Mouse (Mus musculus): ENCODE results near the gene Cd80. TPM values are rescaled to one million over a fixed set of nuclear protein-coding genes. Genes with fewer than 3 reads are reported as not detected.
A peak's percentile ranks its signal among the peaks of the same experiment; 100 is the strongest.
"Not testable (repeated sequence)": the region's sequence is repeated elsewhere in the genome, so short reads cannot be mapped to it uniquely, and the experiment has no call there.

Gene Cd80
- total RNA-seq, 2 experiments from 2014 or later: 0.15 to 0.22 TPM

- DNase-seq; intact Hi-C loops (cut with DNase I): not testable (repeated sequence)
These were observed 9.2 kb upstream of the Cd80 start for GRCm38 (mm10) chr16:38446141-38446540.

- intact Hi-C loops (cut with DNase I): no loop called here
- DNase-seq: no peak
These were observed 8.0 kb upstream of the Cd80 start for GRCm38 (mm10) chr16:38447366-38447765.

- intact Hi-C loops (cut with DNase I): no loop called here
- no peak for DNase-seq
These were observed 6.9 kb upstream of the Cd80 start for GRCm38 (mm10) chr16:38448458-38448857.

GRCm38 (mm10) chr16:38450707-38451106, 4.7 kb upstream of the Cd80 start:
- DNase-seq: no peak
- intact Hi-C loops (cut with DNase I): no loop called here

GRCm38 (mm10) chr16:38451421-38452205, 3.7 kb upstream of the Cd80 start:
- intact Hi-C loops (cut with DNase I): no loop called here
- DNase-seq: no peak

- DNase-seq: peak; percentile 89 to 92
- intact Hi-C loops (cut with DNase I): no loop called here
These were observed 2.7 kb upstream of the Cd80 start, which contains the start of gene Adprh for GRCm38 (mm10) chr16:38452442-38453202. TSS of gene Adprh (minus strand) at chr16:38452703.

- DNase-seq: no peak
- intact Hi-C loops (cut with DNase I): no loop called here
These were observed 2.2 kb upstream of the Cd80 start for GRCm38 (mm10) chr16:38453203-38453553.

DNA sequence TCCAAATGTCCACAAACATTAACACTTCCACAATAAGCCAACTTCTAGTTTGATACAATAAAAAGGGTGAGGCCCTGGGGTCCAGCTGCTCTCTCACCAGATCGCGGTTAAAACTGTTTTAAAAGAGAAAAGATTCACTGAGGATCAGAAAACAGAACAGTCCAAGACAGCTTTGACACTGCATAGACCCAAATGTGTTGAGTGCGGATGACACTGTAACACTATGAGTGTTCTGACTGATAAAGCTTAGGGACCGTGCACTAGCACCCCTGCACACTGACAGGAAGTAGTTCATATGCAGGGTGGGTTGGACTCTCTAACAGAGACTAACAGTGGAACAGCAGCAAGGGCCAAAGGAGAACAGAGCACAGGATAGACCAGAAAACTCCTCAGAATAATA, 1.4 kb upstream of the Cd80 start:
- DNase-seq: no peak
- intact Hi-C loops (cut with DNase I): no loop called here

- intact Hi-C loops (cut with DNase I): no loop called here
- DNase-seq: no peak
These were observed 667 bp upstream of the Cd80 start for GRCm38 (mm10) chr16:38454533-38455254.

GRCm38 (mm10) chr16:38456812-38457567, 1.6 kb downstream of the Cd80 start:
- intact Hi-C loops (cut with DNase I): no loop called here
- DNase-seq: no peak

- DNase-seq: no peak
- intact Hi-C loops (cut with DNase I): no loop called here
These were observed 3.4 kb downstream of the Cd80 start for GRCm38 (mm10) chr16:38458600-38459280.

DNA sequence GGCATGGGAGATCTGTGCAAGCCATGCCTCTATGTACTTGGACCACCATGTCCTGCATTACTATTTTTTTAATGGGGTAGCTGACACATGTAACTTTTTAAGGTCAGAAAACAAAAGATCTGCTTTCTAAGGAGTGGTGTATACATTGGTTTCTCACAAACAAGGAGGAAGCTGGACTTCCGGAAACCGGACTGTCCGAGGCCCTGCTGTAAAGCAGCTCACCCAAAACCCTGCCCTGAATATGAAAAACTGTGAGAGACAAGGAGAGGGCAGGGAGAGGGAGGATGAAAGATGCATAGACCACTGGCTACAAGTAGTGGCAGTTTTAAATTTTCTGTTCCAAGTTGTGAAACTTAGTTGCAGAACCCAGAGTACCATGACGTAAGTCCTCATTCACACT, 4.6 kb downstream of the Cd80 start:
- intact Hi-C loops (cut with DNase I): no loop called here
- no peak for DNase-seq

DNA sequence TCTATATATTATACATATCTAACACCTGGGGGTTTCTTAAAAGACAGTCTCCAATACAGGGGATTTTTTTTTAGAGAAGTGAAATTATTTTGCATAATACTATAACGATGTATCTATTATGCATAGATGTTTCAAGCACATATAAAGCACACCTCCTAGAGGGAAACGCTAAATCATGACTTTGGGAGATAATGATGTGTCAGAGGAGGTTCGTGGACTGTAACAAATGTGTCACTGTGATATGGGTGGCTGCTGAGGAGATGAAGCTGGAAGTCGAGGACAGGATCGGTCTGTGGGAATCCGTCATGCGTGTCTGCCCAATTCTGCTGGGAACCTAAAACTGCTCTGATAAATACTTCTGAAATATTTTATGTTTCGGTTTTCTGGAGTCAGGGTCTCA, 6.4 kb downstream of the Cd80 start:
- intact Hi-C loops (cut with DNase I): no loop called here
- no peak for DNase-seq

DNA sequence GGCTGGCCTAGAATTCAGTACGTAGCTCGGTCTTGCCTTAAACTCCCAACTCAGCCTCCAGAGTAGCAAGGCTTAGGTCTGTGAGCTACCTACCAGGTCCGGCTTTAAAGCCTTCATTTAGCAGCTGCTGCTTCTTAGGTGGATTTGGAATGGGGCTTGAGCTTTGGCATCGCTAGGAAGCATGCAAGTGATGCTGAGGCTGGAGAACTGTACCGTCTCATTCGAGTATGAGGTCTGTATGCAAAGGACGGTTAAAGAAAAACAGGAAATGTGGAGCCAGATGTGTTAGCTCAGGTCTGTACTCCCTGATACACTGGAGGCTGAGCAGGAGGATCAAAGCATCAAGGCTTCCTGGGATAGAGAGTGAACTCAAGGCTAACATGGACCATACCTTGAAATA, 6.8 kb downstream of the Cd80 start:
- no peak for DNase-seq
- intact Hi-C loops (cut with DNase I): no loop called here

DNA sequence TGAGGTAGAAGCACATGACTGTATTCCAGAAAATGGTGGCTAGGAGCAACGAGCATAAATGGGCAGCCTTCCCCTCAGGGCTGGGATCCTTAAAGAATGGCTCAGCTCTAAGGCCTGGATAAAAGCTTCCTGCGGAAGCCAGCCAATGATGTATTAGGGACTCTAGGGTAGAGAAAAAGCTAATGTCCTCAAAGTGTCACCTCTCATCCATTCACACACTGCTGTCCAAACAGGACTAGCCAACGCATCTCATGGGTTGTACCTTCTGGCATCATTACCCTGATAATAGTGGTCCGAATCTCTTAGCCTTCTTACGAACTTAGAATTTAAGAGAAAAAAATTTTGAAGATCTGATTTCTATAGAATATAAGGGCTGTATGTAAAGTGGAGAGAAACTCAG, 7.9 kb downstream of the Cd80 start:
- DNase-seq: no peak
- intact Hi-C loops (cut with DNase I): no loop called here

DNA sequence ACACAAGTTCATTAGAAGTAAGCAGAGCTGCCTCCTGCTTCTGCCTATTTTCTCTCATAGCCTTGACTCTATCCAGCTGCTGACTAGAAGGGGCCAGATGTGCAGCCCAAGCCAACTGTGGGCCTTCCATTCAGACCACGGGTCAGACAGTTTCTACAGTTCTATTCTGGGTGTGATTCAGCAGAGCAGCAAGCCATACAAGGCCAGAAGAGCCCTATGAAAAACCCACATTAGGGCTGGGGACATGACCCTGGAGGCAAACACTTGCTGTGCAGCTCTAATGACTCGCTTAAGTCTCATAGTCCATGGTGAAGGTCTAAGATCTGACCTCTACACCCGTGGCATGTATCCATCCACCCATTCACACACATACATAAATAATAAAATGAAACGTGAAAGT, 10.7 kb downstream of the Cd80 start:
- intact Hi-C loops (cut with DNase I): no loop called here
- DNase-seq: no peak

GRCm38 (mm10) chr16:38467091-38467916, 11.9 kb downstream of the Cd80 start:
- DNase-seq: no peak
- intact Hi-C loops (cut with DNase I): no loop called here

DNA sequence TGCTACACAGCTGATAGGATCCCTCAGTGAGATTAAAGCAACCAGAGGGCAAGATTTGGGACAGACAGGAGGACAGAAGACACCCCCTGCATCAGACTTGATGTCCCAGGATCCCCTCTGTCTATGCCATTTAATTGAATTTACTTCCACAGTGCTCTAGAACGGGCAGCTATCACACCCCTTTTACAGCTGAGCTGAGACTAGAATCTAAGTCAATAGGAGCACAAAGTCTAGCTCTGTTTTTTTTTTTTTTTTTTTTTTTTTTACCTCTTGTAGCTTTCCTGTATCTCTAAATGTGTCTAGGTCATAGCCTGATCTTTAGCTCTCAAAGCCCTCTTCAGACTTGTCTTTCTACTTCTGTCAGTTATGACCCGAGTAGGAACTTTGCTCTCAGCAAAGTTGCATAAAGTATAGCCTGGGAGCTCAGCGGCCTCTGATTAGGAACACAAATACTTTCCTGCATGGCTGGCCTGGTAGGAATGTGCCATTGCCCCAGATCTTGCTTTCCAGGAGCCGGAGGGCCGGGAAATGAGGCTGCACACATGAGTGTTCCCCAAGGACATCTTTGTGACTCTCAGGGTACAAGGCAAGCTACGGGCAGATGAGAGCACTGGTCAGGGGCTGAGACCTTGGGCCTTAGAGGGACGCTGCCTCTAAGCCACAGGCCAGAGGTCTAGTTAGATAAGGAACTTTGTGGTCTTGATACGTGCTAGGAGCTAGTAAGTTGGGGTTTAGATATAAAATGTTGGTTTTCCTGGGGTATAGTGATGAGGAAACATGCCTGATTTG, 12.8 kb downstream of the Cd80 start:
- intact Hi-C loops (cut with DNase I): no loop called here
- no peak for DNase-seq

DNA sequence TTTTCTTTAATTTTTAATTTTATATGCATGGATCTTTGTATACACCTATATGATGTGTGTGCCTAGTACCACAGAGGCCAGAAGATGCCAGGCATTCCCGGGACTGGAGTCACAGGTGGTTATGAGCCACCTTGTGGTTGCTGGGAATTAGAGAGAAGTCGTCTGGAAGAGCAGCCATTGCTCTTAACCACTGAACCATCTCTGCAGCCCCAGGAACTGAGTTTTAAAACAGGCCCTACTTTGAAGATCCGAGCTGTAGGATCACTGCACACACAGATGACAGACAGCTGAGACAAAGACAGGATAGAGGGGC, 13.3 kb downstream of the Cd80 start:
- intact Hi-C loops (cut with DNase I): no loop called here
- no peak for DNase-seq

All from gastrocnemius, postnatal 36 days (tissue).